Mouse (Mus musculus): ENCODE measurements at regions not wholly inside any gene's neighbourhood (a gene's known extent, or its start where the extent isn't known, plus 50 kb on each side); places are given as distances from the start of the nearest gene placed in this dataset.

DNA sequence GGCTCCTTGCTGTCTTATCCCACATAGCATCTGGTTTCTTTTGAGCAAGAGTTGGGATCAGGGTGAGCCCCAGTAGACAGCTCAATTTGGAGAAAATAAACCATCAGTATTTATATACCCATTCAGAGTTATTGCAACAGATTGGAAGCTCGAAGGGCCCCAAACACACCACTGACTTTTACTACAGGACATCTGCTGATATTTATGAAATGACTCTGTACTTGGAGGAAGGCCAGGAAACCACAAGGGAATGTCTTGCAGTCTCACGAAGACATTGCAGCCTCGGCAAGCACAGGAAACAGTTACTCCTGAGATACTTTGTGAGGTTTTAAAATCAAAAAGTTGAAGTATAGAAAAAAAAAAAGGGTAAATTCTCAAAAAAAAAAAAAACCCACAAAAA, 375.1 kb upstream of the 4931408C20Rik start:
- H3K27ac ChIP-seq (ENCODE audit: insufficient read depth, low read length), result no peak overlapping the region
- peak in 1 of 2 experiments; percentile 34 for DNase-seq
- no peak overlapping the region for H3K4me3 ChIP-seq (replicated peaks; ENCODE audit: insufficient read depth, low read depth, low read length)
- 3% methylated on average over 3 of the region's 3 CpGs for WGBS
- no peaks in the 10 kb centered on the region for H3K27me3 ChIP-seq (ENCODE audit: control insufficient read depth, insufficient read depth, low read length)
- TF ChIP-seq POLR2A (IDR thresholded peaks at IDR 0.05; ENCODE audit: borderline replicate concordance, insufficient read depth, low read length), result no peak
- no peak for TF ChIP-seq CTCF (IDR thresholded peaks at IDR 0.05; ENCODE audit: borderline replicate concordance, insufficient read depth, low read depth, low read length)
- no peaks in the 10 kb centered on the region for H3K4me1 ChIP-seq (ENCODE audit: control insufficient read depth, insufficient read depth, low read length)

Measured in cerebellum, adult 2 months (tissue).